Mouse (Mus musculus): ENCODE data around the gene E430018J23Rik. TPM values are rescaled to one million over a fixed set of nuclear protein-coding genes. Genes with fewer than 3 reads are reported as not detected.
"Not testable (repeated sequence)": the region's sequence is repeated elsewhere in the genome, so short reads cannot be mapped to it uniquely, and the experiment has no call there.

Gene E430018J23Rik
- polyA plus RNA-seq, 1 experiment, result 4.3 TPM

DNA sequence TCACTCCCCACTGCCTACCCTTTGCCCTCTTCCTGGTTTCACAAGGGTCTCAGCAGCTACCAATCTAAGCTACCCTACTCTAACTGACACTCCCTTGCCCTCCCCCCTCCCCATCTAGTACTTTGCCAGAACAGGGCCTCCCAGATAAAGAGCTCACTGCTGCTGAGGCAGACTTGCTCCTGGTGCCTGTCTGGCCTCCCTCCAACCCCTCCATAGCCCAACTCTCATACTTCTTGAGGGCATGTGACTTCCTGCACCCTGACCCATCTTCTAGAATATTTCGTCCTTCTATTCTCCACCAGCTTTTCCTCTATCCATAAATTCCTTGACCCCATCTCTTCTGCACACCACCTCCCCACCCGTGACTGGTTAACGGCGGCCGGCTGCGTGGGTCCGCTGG lies 50.5 kb downstream of the E430018J23Rik start:
- 94% methylated on average over 7 of the region's 7 CpGs for WGBS
- TF ChIP-seq POLR2A (IDR thresholded peaks at IDR 0.05; ENCODE audit: low read depth, low read length) (no peak), CTCF (IDR thresholded peaks at IDR 0.05; ENCODE audit: extremely low read depth, insufficient read depth, insufficient read length, insufficient replicate concordance) (no peak)
- DNase-seq (ENCODE audit: low read depth in 1 of 2, low spot score in 2 of 2), result no peak
- Histone ChIP-seq H3K36me3 (ENCODE audit: control insufficient read depth, insufficient read depth, low read length) (no peaks in the 10 kb centered on the region), H3K27ac (ENCODE audit: insufficient read depth, low read length) (no peak overlapping the region), H3K4me1 (ENCODE audit: control insufficient read depth, insufficient read depth, insufficient read length) (no peaks in the 10 kb centered on the region), H3K4me3 (ENCODE audit: extremely low read depth, insufficient read depth, insufficient read length) (no peak overlapping the region), H3K27me3 (ENCODE audit: control insufficient read depth, insufficient read depth, low read length) (no peaks in the 10 kb centered on the region)

DNA sequence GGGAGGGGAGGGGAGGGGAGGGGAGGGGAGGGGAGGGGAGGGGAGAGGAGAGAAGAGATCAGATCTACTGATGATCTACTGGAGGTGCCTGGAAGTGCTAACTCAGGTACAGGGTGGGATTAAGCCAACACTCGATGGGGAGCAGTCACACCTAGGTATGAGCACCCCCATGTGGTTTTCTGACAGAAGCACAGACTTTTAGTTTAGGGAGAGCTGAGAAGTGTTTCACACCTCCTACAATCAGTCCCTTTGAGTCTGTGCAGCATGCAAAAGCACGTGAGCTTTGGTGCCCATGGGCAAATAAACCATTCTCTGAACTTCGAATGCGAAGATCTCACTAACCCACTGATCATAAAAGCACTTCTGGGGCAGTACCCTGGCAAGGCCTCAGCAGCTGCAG lies 51.1 kb downstream of the E430018J23Rik start:
- 54% methylated on average over 4 of the region's 4 CpGs for WGBS
- peak in 1 of 2 experiments; percentile 21 for DNase-seq (ENCODE audit: low read depth in 1 of 2, low spot score in 2 of 2)
- H3K36me3 ChIP-seq (ENCODE audit: control insufficient read depth, insufficient read depth, low read length), result no peaks in the 10 kb centered on the region
- H3K4me1 ChIP-seq (ENCODE audit: control insufficient read depth, insufficient read depth, insufficient read length), result no peaks in the 10 kb centered on the region
- TF ChIP-seq POLR2A (IDR thresholded peaks at IDR 0.05; ENCODE audit: low read depth, low read length) (no peak), CTCF (IDR thresholded peaks at IDR 0.05; ENCODE audit: extremely low read depth, insufficient read depth, insufficient read length, insufficient replicate concordance) (peak; percentile 12; the same call in 1 of the 2 replicates)
- no peak overlapping the region for H3K4me3 ChIP-seq (ENCODE audit: extremely low read depth, insufficient read depth, insufficient read length)
- H3K27ac ChIP-seq (ENCODE audit: insufficient read depth, low read length), result no peak overlapping the region
- no peaks in the 10 kb centered on the region for H3K27me3 ChIP-seq (ENCODE audit: control insufficient read depth, insufficient read depth, low read length)

DNA sequence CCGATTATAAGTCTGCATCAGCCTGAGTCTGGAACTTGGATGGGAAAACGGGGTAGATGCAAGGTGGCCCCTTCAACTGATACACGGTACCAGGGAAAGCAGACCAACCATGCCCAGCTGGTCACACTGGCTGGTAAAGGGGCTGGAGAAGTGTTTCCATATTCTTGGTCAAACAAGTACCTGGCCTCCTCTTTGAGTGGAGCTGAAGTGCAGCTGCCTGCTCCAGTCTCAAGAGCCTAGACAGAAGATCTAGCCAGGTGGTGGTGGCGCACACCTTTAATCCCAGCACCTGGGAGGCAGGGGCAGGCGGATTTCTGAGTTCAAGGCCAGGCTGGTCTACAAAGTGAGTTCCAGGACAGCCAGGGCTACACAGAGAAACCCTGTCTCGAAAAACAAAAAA lies 51.6 kb downstream of the E430018J23Rik start:
- not testable (repeated sequence) for H3K27me3 ChIP-seq (ENCODE audit: control insufficient read depth, insufficient read depth, low read length); H3K27ac ChIP-seq (ENCODE audit: insufficient read depth, low read length); H3K36me3 ChIP-seq (ENCODE audit: control insufficient read depth, insufficient read depth, low read length); DNase-seq (ENCODE audit: low read depth in 1 of 2, low spot score in 2 of 2); H3K4me1 ChIP-seq (ENCODE audit: control insufficient read depth, insufficient read depth, insufficient read length); H3K4me3 ChIP-seq (ENCODE audit: extremely low read depth, insufficient read depth, insufficient read length)
- WGBS, result 88% methylated on average over 6 of the region's 6 CpGs

DNA sequence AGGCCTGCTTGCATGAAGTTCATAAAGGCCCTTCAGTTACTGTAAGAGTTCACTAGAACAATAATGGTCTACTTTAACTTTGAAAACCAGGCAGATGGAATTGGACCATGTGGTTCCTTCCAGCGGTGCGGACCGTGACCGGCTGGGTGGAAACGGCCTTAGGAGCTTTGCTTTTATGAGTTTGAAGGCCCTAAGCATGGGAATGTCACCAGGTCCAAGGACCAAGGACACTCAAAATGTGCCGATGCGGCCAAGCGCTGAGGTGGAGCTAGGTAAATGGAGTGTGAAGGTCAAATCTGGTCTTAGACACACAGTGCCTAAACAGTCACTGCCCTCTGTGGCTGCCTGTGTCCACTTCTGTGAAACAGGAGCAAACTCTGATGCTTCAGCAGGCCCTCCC lies 52.1 kb downstream of the E430018J23Rik start:
- TF ChIP-seq POLR2A (IDR thresholded peaks at IDR 0.05; ENCODE audit: low read depth, low read length), result no peak
- TF ChIP-seq CTCF (IDR thresholded peaks at IDR 0.05; ENCODE audit: extremely low read depth, insufficient read depth, insufficient read length, insufficient replicate concordance), result no peak
- H3K4me1 ChIP-seq (ENCODE audit: control insufficient read depth, insufficient read depth, insufficient read length), result no peaks in the 10 kb centered on the region
- WGBS, result 93% methylated on average over 8 of the region's 8 CpGs
- no peak overlapping the region for H3K4me3 ChIP-seq (ENCODE audit: extremely low read depth, insufficient read depth, insufficient read length)
- no peak for DNase-seq (ENCODE audit: low read depth in 1 of 2, low spot score in 2 of 2)
- no peak overlapping the region for H3K27ac ChIP-seq (ENCODE audit: insufficient read depth, low read length)
- H3K27me3 ChIP-seq (ENCODE audit: control insufficient read depth, insufficient read depth, low read length), result no peaks in the 10 kb centered on the region
- H3K36me3 ChIP-seq (ENCODE audit: control insufficient read depth, insufficient read depth, low read length), result no peaks in the 10 kb centered on the region

Other genes starting within 250 kb of the E430018J23Rik start
- 22.7 and 26.4 TPM in 2 replicates for gene Cd2bp2, start 197.6 kb downstream of the E430018J23Rik start, polyA plus RNA-seq (2012; rRNA removed)
- 33.0 and 34.3 TPM in 2 replicates for gene Tbc1d10b, start 185.2 kb downstream of the E430018J23Rik start, polyA plus RNA-seq (2012; rRNA removed)
- 1.2 and 5.2 TPM in 2 replicates for gene Mylpf, start 184.7 kb downstream of the E430018J23Rik start, polyA plus RNA-seq (2012; rRNA removed)
- gene Zfp553, start 160.6 kb downstream of the E430018J23Rik start, polyA plus RNA-seq (2012; rRNA removed), result 9.2 and 12.9 TPM in 2 replicates
- gene Sept1, start 160.5 kb downstream of the E430018J23Rik start, polyA plus RNA-seq (2012; rRNA removed), result 280 and 335 TPM in 2 replicates
- 35.6 and 68.3 TPM in 2 replicates for gene Zfp771, start 149.4 kb downstream of the E430018J23Rik start, polyA plus RNA-seq (2012; rRNA removed)
- 30.8 and 37.5 TPM in 2 replicates for gene Dctpp1, start 132.9 kb downstream of the E430018J23Rik start, polyA plus RNA-seq (2012; rRNA removed)
- gene Sephs2, start 119.6 kb downstream of the E430018J23Rik start, polyA plus RNA-seq (2012; rRNA removed), result 12.9 and 16.0 TPM in 2 replicates
- gene Itgal, start 97.4 kb downstream of the E430018J23Rik start, polyA plus RNA-seq (2012; rRNA removed), result 92.1 and 105 TPM in 2 replicates
- 7.8 and 12.1 TPM in 2 replicates for gene Zfp768, start 48.0 kb downstream of the E430018J23Rik start, polyA plus RNA-seq (2012; rRNA removed)
- gene Zfp747, start 17.6 kb downstream of the E430018J23Rik start, polyA plus RNA-seq (2012; rRNA removed), result 7.2 and 10.0 TPM in 2 replicates
- gene 9130019O22Rik, start 6.5 kb downstream of the E430018J23Rik start, polyA plus RNA-seq (2012; rRNA removed), result 3.2 and 3.7 TPM in 2 replicates
- gene Zfp764, start 13.2 kb upstream of the E430018J23Rik start, polyA plus RNA-seq (2012; rRNA removed), result 6.1 TPM in 2 replicates
- 24.9 and 35.9 TPM in 2 replicates for gene Zfp688, start 28.4 kb upstream of the E430018J23Rik start, polyA plus RNA-seq (2012; rRNA removed)
- gene Zfp689, start 55.5 kb upstream of the E430018J23Rik start, polyA plus RNA-seq (2012; rRNA removed), result 4.1 and 6.2 TPM in 2 replicates
- 76.5 and 84.4 TPM in 2 replicates for gene Prr14, start 66.0 kb upstream of the E430018J23Rik start, polyA plus RNA-seq (2012; rRNA removed)
- gene Fbrs, start 85.6 kb upstream of the E430018J23Rik start, polyA plus RNA-seq (2012; rRNA removed), result 56.1 and 61.0 TPM in 2 replicates
- 37.7 and 38.5 TPM in 2 replicates for gene Srcap, start 118.4 kb upstream of the E430018J23Rik start, polyA plus RNA-seq (2012; rRNA removed)
- gene Gm42715, start 126.0 kb upstream of the E430018J23Rik start, polyA plus RNA-seq (2012; rRNA removed), result 12.0 and 14.6 TPM in 2 replicates
- 4.8 TPM in 2 replicates for gene Tmem265, start 167.8 kb upstream of the E430018J23Rik start, polyA plus RNA-seq (2012; rRNA removed)
- gene Phkg2, start 179.7 kb upstream of the E430018J23Rik start, polyA plus RNA-seq (2012; rRNA removed), result 79.5 and 91.4 TPM in 2 replicates
- 1.6 and 2.2 TPM in 2 replicates for gene Ccdc189, start 195.0 kb upstream of the E430018J23Rik start, polyA plus RNA-seq (2012; rRNA removed)
- 25.8 and 29.3 TPM in 2 replicates for gene Rnf40, start 195.1 kb upstream of the E430018J23Rik start, polyA plus RNA-seq (2012; rRNA removed)
- gene Zfp629, start 222.2 kb upstream of the E430018J23Rik start, polyA plus RNA-seq (2012; rRNA removed), result 4.9 and 5.4 TPM in 2 replicates